Mouse (Mus musculus): Measurements from ENCODE around the gene A530016L24Rik. TPM values are rescaled to one million over a fixed set of nuclear protein-coding genes. Genes with fewer than 3 reads are reported as not detected.
A peak's percentile ranks its signal among the peaks of the same experiment; 100 is the strongest.

The A530016L24Rik gene
- 0.10 and 0.13 TPM in 2 replicates for polyA plus RNA-seq (2016; fragmentation: Nextera tagmentation; extraction: Ambion mirVana)

- Histone ChIP-seq H3K4me1 (peaks cover 9% of the 10 kb centered on the region), H3K4me3 (no peak within 1 kb of the TSS), H3K9me3 (no peaks in the 10 kb centered on the region), H3K27me3 (replicated peaks) (no peaks in the 10 kb centered on the region), H3K4me2 (replicated peaks) (no peak within 1 kb of the TSS), H3K27ac (no peak within 1 kb of the TSS), H3K9ac (no peak within 1 kb of the TSS), H3K36me3 (no peaks in the 10 kb centered on the region)
- 88% methylated on average over 8 of the region's 8 CpGs for WGBS
- ATAC-seq (ENCODE audit: low FRiP score, low read depth) = no peak
Observed at GRCm38 (mm10) chr12:112489134-112489533, at the start of gene A530016L24Rik. TSS of gene A530016L24Rik (plus strand) at chr12:112489448.

- no peak for ATAC-seq (ENCODE audit: low FRiP score, low read depth)
Observed at GRCm38 (mm10) chr12:112439993-112440392, 49.3 kb upstream of the A530016L24Rik start.

GRCm38 (mm10) chr12:112449144-112449827, 40.0 kb upstream of the A530016L24Rik start:
- Histone ChIP-seq H3K27me3 (replicated peaks) (no peaks in the 10 kb centered on the region), H3K36me3 (no peaks in the 10 kb centered on the region), H3K27ac (no peak overlapping the region), H3K4me3 (no peak overlapping the region), H3K4me2 (replicated peaks) (no peak overlapping the region), H3K9me3 (peaks cover 6% of the 10 kb centered on the region; the same call in 1 of the 2 replicates), H3K4me1 (peaks cover 9% of the 10 kb centered on the region; the same call in 1 of the 2 replicates), H3K9ac (no peak overlapping the region)
- no peak for ATAC-seq (ENCODE audit: low FRiP score, low read depth)
- 61% methylated on average over 18 of the region's 18 CpGs for WGBS

More at GRCm38 (mm10) chr12:112439993-112440392, 49.3 kb upstream of the A530016L24Rik start:
- Histone ChIP-seq H3K4me1 (peaks cover 9% of the 10 kb centered on the region; the same call in 1 of the 2 replicates), H3K9ac (no peak overlapping the region), H3K27ac (no peak overlapping the region), H3K27me3 (replicated peaks) (0 out of 2 replicates have a peak, but pooled peaks cover 2% of the 10 kb centered on the region), H3K9me3 (no peaks in the 10 kb centered on the region), H3K36me3 (no peaks in the 10 kb centered on the region), H3K4me3 (no peak overlapping the region), H3K4me2 (replicated peaks) (no peak overlapping the region)
- WGBS = 65% methylated on average over 1 of the region's 1 CpGs

GRCm38 (mm10) chr12:112449828-112450180, 39.4 kb upstream of the A530016L24Rik start:
- Histone ChIP-seq H3K4me3 (no peak overlapping the region), H3K9me3 (peaks cover 6% of the 10 kb centered on the region; the same call in 1 of the 2 replicates), H3K4me1 (peaks cover 9% of the 10 kb centered on the region; the same call in 1 of the 2 replicates), H3K27me3 (replicated peaks) (no peaks in the 10 kb centered on the region), H3K36me3 (no peaks in the 10 kb centered on the region), H3K4me2 (replicated peaks) (no peak overlapping the region), H3K27ac (no peak overlapping the region), H3K9ac (no peak overlapping the region)
- no peak for ATAC-seq (ENCODE audit: low FRiP score, low read depth)
- WGBS = 72% methylated on average over 8 of the region's 8 CpGs

- H3K9ac ChIP-seq = no peak overlapping the region
- no peak overlapping the region for H3K4me3 ChIP-seq
- H3K4me2 ChIP-seq (replicated peaks) = no peak overlapping the region
- no peaks in the 10 kb centered on the region for H3K27me3 ChIP-seq (replicated peaks)
- H3K4me1 ChIP-seq = peaks cover 9% of the 10 kb centered on the region
- no peak for ATAC-seq (ENCODE audit: low FRiP score, low read depth)
- no peak overlapping the region for H3K27ac ChIP-seq
- 25% methylated on average over 6 of the region's 6 CpGs for WGBS
- H3K9me3 ChIP-seq = peaks cover 5% of the 10 kb centered on the region; the same call in 1 of the 2 replicates
- no peaks in the 10 kb centered on the region for H3K36me3 ChIP-seq
Observed at GRCm38 (mm10) chr12:112450883-112451282, 38.4 kb upstream of the A530016L24Rik start.

GRCm38 (mm10) chr12:112451381-112451780, 37.9 kb upstream of the A530016L24Rik start:
- Histone ChIP-seq H3K4me1 (peaks cover 9% of the 10 kb centered on the region), H3K27ac (no peak overlapping the region), H3K9me3 (no peaks in the 10 kb centered on the region), H3K27me3 (replicated peaks) (no peaks in the 10 kb centered on the region), H3K4me2 (replicated peaks) (no peak overlapping the region), H3K9ac (no peak overlapping the region), H3K4me3 (no peak overlapping the region), H3K36me3 (no peaks in the 10 kb centered on the region)
- ATAC-seq (ENCODE audit: low FRiP score, low read depth) = no peak
- WGBS = 89% methylated on average over 1 of the region's 1 CpGs

GRCm38 (mm10) chr12:112451826-112452225, 37.4 kb upstream of the A530016L24Rik start:
- Histone ChIP-seq H3K4me3 (no peak overlapping the region), H3K36me3 (no peaks in the 10 kb centered on the region), H3K9ac (no peak overlapping the region), H3K27me3 (replicated peaks) (no peaks in the 10 kb centered on the region), H3K27ac (no peak overlapping the region), H3K4me2 (replicated peaks) (no peak overlapping the region), H3K9me3 (no peaks in the 10 kb centered on the region), H3K4me1 (peaks cover 9% of the 10 kb centered on the region)
- WGBS = 77% methylated on average over 9 of the region's 9 CpGs
- no peak for ATAC-seq (ENCODE audit: low FRiP score, low read depth)

DNA sequence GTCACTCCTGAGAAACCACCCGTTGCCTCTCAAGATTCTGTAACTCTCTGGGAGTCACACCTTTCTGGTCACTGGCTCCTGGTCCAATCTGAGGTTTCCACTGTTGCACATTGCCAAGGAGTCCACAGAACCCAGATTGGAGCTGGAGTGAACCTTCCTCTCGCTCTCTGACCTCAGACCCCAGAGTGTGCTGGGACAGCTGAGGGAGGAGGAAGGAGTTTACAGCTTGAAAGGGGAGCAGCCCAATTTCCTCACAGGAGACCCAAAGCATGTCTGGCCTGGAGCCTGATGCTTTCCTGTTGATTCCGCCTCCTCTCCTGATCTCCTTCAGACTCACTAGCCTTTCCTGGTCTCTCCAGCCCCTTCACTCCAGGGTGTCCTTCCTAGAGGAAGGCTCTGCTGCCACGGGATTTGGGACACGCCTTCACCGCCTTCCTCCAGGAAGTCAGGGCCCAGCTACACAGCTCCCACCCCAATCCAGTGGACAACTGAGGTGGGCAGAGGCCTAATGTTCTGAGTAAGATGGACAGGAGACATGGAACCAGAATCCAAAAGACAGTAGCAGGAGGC, 33.0 kb upstream of the A530016L24Rik start:
- no peaks in the 10 kb centered on the region for H3K9me3 ChIP-seq
- peaks cover 12% of the 10 kb centered on the region for H3K4me1 ChIP-seq
- ATAC-seq (ENCODE audit: low FRiP score, low read depth) = no peak

DNA sequence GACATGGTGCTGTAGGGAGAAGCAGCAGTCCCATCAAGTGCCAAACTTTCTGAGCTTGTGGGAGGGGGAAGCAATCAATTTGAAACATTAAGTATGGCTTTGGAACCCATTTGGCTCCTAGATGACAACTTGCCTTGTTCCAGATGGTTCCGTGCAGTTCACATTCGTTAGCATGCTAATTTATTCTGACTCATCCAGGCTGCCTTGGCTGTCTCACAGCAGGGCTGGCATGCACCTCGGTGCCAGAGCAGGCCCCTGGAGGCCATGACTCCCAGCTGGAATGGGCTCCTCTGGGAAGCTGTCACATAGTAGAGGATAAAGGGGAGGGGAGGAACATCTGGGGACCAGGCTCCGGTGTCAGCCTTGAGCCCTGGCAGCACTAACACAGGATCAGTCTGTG, 31.4 kb upstream of the A530016L24Rik start:
- no peak overlapping the region for H3K4me2 ChIP-seq (replicated peaks)
- H3K4me3 ChIP-seq = no peak overlapping the region
- H3K27ac ChIP-seq = no peak overlapping the region
- WGBS = 18% methylated on average over 4 of the region's 4 CpGs
- H3K36me3 ChIP-seq = no peaks in the 10 kb centered on the region
- H3K27me3 ChIP-seq (replicated peaks) = 0 out of 2 replicates have a peak, but pooled peaks cover 6% of the 10 kb centered on the region
- no peak overlapping the region for H3K9ac ChIP-seq
- ATAC-seq (ENCODE audit: low FRiP score, low read depth) = peak; percentile 57; the same call in 1 of the 2 replicates
- peaks cover 24% of the 10 kb centered on the region for H3K4me1 ChIP-seq
- no peaks in the 10 kb centered on the region for H3K9me3 ChIP-seq

More for the DNA sequence above, 33.0 kb upstream of the A530016L24Rik start:
- H3K9ac ChIP-seq = no peak overlapping the region
- 72% methylated on average over 6 of the region's 6 CpGs for WGBS
- H3K36me3 ChIP-seq = no peaks in the 10 kb centered on the region
- no peak overlapping the region for H3K4me3 ChIP-seq
- H3K27ac ChIP-seq = no peak overlapping the region
- H3K27me3 ChIP-seq (replicated peaks) = 0 out of 2 replicates have a peak, but pooled peaks cover 6% of the 10 kb centered on the region
- no peak overlapping the region for H3K4me2 ChIP-seq (replicated peaks)

DNA sequence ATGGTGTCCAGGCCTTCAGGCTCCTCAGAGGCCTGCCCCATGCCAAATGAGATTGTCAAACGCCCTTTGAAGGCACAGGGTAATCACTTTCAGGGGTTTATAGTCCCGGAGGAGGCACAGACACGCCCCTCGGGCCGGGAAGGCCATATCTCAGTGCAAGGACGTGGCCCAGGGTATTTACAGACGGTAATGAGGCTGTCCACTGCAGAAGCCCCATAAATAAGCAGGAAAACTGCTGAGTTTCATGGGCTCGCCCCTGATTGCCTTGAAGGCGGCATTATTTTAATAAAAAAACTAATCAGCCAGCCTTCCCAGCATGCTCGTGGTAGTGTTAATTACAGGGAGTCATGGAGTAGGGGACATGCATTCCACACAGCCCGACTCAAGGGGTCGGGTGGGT, 26.8 kb upstream of the A530016L24Rik start:
- Histone ChIP-seq H3K27me3 (replicated peaks) (0 out of 2 replicates have a peak, but pooled peaks cover 8% of the 10 kb centered on the region), H3K36me3 (no peaks in the 10 kb centered on the region), H3K4me2 (replicated peaks) (no peak overlapping the region), H3K9me3 (no peaks in the 10 kb centered on the region), H3K27ac (no peak overlapping the region), H3K4me1 (peaks cover 27% of the 10 kb centered on the region), H3K9ac (no peak overlapping the region), H3K4me3 (no peak overlapping the region)
- peak; percentile 35; the same call in 1 of the 2 replicates for ATAC-seq (ENCODE audit: low FRiP score, low read depth)
- WGBS = 11% methylated on average over 12 of the region's 12 CpGs

- Histone ChIP-seq H3K4me1 (peaks cover 19% of the 10 kb centered on the region), H3K27ac (no peak overlapping the region), H3K4me3 (no peak overlapping the region), H3K36me3 (no peaks in the 10 kb centered on the region), H3K4me2 (replicated peaks) (no peak overlapping the region), H3K9me3 (no peaks in the 10 kb centered on the region), H3K27me3 (replicated peaks) (0 out of 2 replicates have a peak, but pooled peaks cover 10% of the 10 kb centered on the region), H3K9ac (no peak overlapping the region)
- ATAC-seq (ENCODE audit: low FRiP score, low read depth) = no peak
- WGBS = 83% methylated on average over 4 of the region's 4 CpGs
Observed at GRCm38 (mm10) chr12:112463209-112463608, 26.0 kb upstream of the A530016L24Rik start.

DNA sequence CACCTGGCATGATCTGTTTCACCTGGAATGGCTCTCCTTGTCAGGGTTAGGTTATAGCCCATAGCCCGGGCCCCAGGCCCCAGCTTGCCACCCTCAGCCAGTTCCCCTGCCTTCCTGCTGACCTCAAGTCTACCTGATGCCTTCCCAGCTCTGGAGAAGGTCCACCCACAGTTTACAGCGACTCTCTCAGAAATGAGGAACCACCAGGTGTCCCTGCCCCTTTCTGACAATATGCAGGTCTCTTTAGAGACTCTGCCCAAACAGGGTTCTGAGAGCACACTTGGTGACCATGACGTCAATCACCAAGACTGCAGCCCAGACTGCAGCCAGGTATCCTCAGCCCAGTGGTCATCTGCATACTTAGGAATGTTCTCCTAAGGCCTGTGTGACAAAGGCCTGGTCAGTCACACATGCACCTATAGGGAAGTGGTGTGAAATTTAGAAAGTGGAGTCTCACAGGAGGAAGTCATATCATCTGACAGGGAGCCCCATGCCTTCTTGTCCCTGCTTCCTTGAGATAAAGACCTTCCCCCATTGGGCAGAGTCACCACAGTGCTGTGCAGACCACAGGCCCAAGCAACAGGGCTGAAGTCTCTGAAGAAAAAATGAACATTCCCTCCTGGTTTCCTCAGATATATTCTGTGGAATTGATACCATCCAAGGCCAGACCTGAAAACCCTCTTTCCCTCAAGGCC, 25.4 kb upstream of the A530016L24Rik start:
- ATAC-seq (ENCODE audit: low FRiP score, low read depth) = no peak
- Histone ChIP-seq H3K36me3 (no peaks in the 10 kb centered on the region), H3K4me3 (no peak overlapping the region), H3K9ac (no peak overlapping the region), H3K27me3 (replicated peaks) (0 out of 2 replicates have a peak, but pooled peaks cover 10% of the 10 kb centered on the region), H3K4me1 (peaks cover 16% of the 10 kb centered on the region), H3K9me3 (no peaks in the 10 kb centered on the region), H3K4me2 (replicated peaks) (no peak overlapping the region), H3K27ac (no peak overlapping the region)
- WGBS = 79% methylated on average over 3 of the region's 3 CpGs

All from neural tube, embryonic 12.5 days (tissue).